ENCODE assay signal across 15 mouse cellular contexts in the genomic region with DNA sequence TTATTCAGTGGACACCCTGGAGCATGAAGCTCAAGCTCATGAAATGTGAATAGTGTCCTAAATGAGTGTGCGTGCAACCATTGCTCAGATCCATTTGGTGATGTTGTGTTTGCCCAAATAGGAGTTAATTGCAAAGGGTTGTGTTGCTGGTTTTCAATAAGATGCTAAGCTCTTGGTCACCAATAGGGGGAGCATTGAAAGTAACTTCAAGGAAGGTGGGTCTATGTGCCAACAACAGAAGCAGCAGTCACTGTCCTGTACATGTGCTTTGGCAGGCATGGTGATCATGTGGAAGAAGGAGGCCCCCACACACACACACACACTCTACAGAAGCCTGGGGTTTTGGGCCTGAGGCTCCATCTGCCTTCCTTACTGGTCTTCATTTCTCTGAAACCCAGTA.
DNase-seq lines count a peak whose midpoint lies in the region; ATAC-seq and TF ChIP-seq lines count a peak whose summit lies in the region.
"Had no signal": no experiment of that assay in that cellular context is flagged by ENCODE, and none has a peak within 500 bp of the region (broad histone marks: within the 10 kb centered on the region; RNA-seq: fewer than 3 reads in every experiment).

No protein-coding gene starts in this region.

- H3K27me3 ChIP-seq in kidney, adult 2 months (replicated peaks; ENCODE audit: control insufficient read depth, insufficient read depth, low read length), result no peaks in the 10 kb centered on the region
- no peaks in the 10 kb centered on the region for H3K27me3 ChIP-seq in kidney, embryonic 14.5 days (ENCODE audit: control insufficient read depth, insufficient read depth, low read length)
- no peaks in the 10 kb centered on the region for H3K27me3 ChIP-seq in midbrain, postnatal 0 days (ENCODE audit: insufficient read depth, low read length)
- no peaks in the 10 kb centered on the region for H3K27me3 ChIP-seq in midbrain, embryonic 16.5 days (ENCODE audit: control insufficient read depth, insufficient read depth, low read depth, low read length)
- no peaks in the 10 kb centered on the region for H3K27me3 ChIP-seq in midbrain, embryonic 14.5 days (ENCODE audit: control insufficient read depth, insufficient read depth, low read length)
- H3K27me3 ChIP-seq: midbrain, embryonic 13.5 days; neural tube, embryonic 12.5 days had no signal

- 0 out of 2 replicates have a peak, but pooled peaks have one; percentile 11 for TF ChIP-seq CTCF in kidney, adult 2 months (conservative IDR thresholded peaks at IDR 0.05; ENCODE audit: insufficient read depth, insufficient read length, low read depth, low read length)
- peak; percentile 32 for TF ChIP-seq CTCF in midbrain, postnatal 0 days (IDR thresholded peaks at IDR 0.05)
- peak; percentile 17; the same call in 1 of the 2 replicates for TF ChIP-seq CTCF in bone marrow macrophage, adult 2 months (IDR thresholded peaks at IDR 0.05; ENCODE audit: low read depth, low read length)

- 0 out of 2 replicates have a peak, but pooled peaks cover 3% of the 10 kb centered on the region for H3K4me1 ChIP-seq in kidney, adult 2 months (ENCODE audit: control insufficient read depth, insufficient read depth, low read length)
- H3K4me1 ChIP-seq in kidney, embryonic 14.5 days (ENCODE audit: control insufficient read depth, insufficient read depth, low read length), result no peaks in the 10 kb centered on the region
- H3K4me1 ChIP-seq in midbrain, postnatal 0 days (ENCODE audit: insufficient read depth, low read length), result no peaks in the 10 kb centered on the region
- H3K4me1 ChIP-seq in midbrain, embryonic 16.5 days (ENCODE audit: control insufficient read depth, insufficient read depth, low read length), result no peaks in the 10 kb centered on the region
- peaks cover 10% of the 10 kb centered on the region for H3K4me1 ChIP-seq in bone marrow macrophage, adult 2 months (ENCODE audit: control insufficient read depth, insufficient read depth, low read length)
- no peaks in the 10 kb centered on the region for H3K4me1 ChIP-seq in midbrain, embryonic 14.5 days (ENCODE audit: control insufficient read depth, insufficient read depth, low read length)
- H3K4me1 ChIP-seq: midbrain, embryonic 13.5 days; neural tube, embryonic 12.5 days had no signal

- no peak overlapping the region for H3K4me3 ChIP-seq in kidney, adult 2 months (ENCODE audit: insufficient read depth, low read depth, low read length)
- H3K4me3 ChIP-seq in kidney, embryonic 14.5 days (ENCODE audit: low read length), result no peak overlapping the region
- no peak overlapping the region for H3K4me3 ChIP-seq in midbrain, postnatal 0 days (ENCODE audit: low read depth, low read length)
- H3K4me3 ChIP-seq in midbrain, embryonic 16.5 days (ENCODE audit: low read depth, low read length), result no peak overlapping the region
- no peak overlapping the region for H3K4me3 ChIP-seq in bone marrow macrophage, adult 2 months (ENCODE audit: insufficient read depth, low read length)
- no peak overlapping the region for H3K4me3 ChIP-seq in midbrain, embryonic 14.5 days (replicated peaks; ENCODE audit: low read depth, low read length)
- H3K4me3 ChIP-seq: midbrain, embryonic 13.5 days; neural tube, embryonic 12.5 days had no signal

- ATAC-seq in kidney, embryonic 14.5 days (ENCODE audit: low FRiP score, low TSS enrichment), result no peak
- no peak for ATAC-seq in midbrain, postnatal 0 days (ENCODE audit: low FRiP score)
- ATAC-seq in midbrain, embryonic 16.5 days, result no peak
- no peak for ATAC-seq in midbrain, embryonic 14.5 days (ENCODE audit: low FRiP score, low TSS enrichment)
- ATAC-seq: forebrain, embryonic 14.5 days; hindbrain, embryonic 16.5 days; midbrain, embryonic 13.5 days had no signal

- TF ChIP-seq POLR2A in kidney, adult 2 months (IDR thresholded peaks at IDR 0.05; ENCODE audit: low read depth, low read length), result no peak
- TF ChIP-seq POLR2A in bone marrow macrophage, adult 2 months (IDR thresholded peaks at IDR 0.05; ENCODE audit: borderline replicate concordance, low read depth, low read length), result no peak

- H3K9ac ChIP-seq in kidney, embryonic 14.5 days (ENCODE audit: low read depth, low read length), result no peak overlapping the region
- H3K9ac ChIP-seq in midbrain, postnatal 0 days (replicated peaks; ENCODE audit: low read length, poor library complexity, severe bottlenecking), result no peak overlapping the region
- H3K9ac ChIP-seq in midbrain, embryonic 16.5 days (ENCODE audit: low read depth, low read length), result no peak overlapping the region
- no peak overlapping the region for H3K9ac ChIP-seq in midbrain, embryonic 14.5 days (replicated peaks; ENCODE audit: low read length)
- H3K9ac ChIP-seq: midbrain, embryonic 13.5 days; neural tube, embryonic 12.5 days had no signal

- no peak overlapping the region for H3K4me2 ChIP-seq in kidney, embryonic 14.5 days (replicated peaks; ENCODE audit: low read depth, low read length)
- no peak overlapping the region for H3K4me2 ChIP-seq in midbrain, postnatal 0 days (ENCODE audit: low read depth, low read length, poor library complexity, severe bottlenecking)
- no peak overlapping the region for H3K4me2 ChIP-seq in midbrain, embryonic 16.5 days (ENCODE audit: low read length)
- H3K4me2 ChIP-seq in midbrain, embryonic 14.5 days (ENCODE audit: low read length), result no peak overlapping the region
- H3K4me2 ChIP-seq: midbrain, embryonic 13.5 days; neural tube, embryonic 12.5 days had no signal

- no peak overlapping the region for H3K27ac ChIP-seq in kidney, adult 2 months (ENCODE audit: insufficient read depth, low read depth, low read length)
- no peak overlapping the region for H3K27ac ChIP-seq in kidney, embryonic 14.5 days (ENCODE audit: low read depth, low read length)
- no peak overlapping the region for H3K27ac ChIP-seq in midbrain, postnatal 0 days (ENCODE audit: low read depth, low read length)
- H3K27ac ChIP-seq in midbrain, embryonic 16.5 days (ENCODE audit: low read length), result no peak overlapping the region
- H3K27ac ChIP-seq in bone marrow macrophage, adult 2 months (ENCODE audit: insufficient read depth, low read depth, low read length), result no peak overlapping the region
- H3K27ac ChIP-seq in midbrain, embryonic 14.5 days (replicated peaks; ENCODE audit: low read depth, low read length), result no peak overlapping the region
- H3K27ac ChIP-seq: midbrain, embryonic 13.5 days; neural tube, embryonic 12.5 days had no signal

- WGBS in kidney, adult 2 months, result 97% methylated on average over 1 of the region's 1 CpGs
- WGBS in kidney, embryonic 14.5 days, result 83% methylated on average over 1 of the region's 1 CpGs
- 89% methylated on average over 1 of the region's 1 CpGs for WGBS in midbrain, postnatal 0 days
- WGBS in midbrain, embryonic 16.5 days, result 97% methylated on average over 1 of the region's 1 CpGs
- 91% methylated on average over 1 of the region's 1 CpGs for WGBS in midbrain, embryonic 14.5 days

- H3K9me3 ChIP-seq in kidney, embryonic 14.5 days (ENCODE audit: control insufficient read depth, low read length), result no peaks in the 10 kb centered on the region
- no peaks in the 10 kb centered on the region for H3K9me3 ChIP-seq in midbrain, postnatal 0 days (ENCODE audit: low read length)
- no peaks in the 10 kb centered on the region for H3K9me3 ChIP-seq in midbrain, embryonic 16.5 days (replicated peaks; ENCODE audit: control insufficient read depth, low read length, poor library complexity, severe bottlenecking)
- H3K9me3 ChIP-seq in midbrain, embryonic 14.5 days (ENCODE audit: control insufficient read depth, low read length), result no peaks in the 10 kb centered on the region
- H3K9me3 ChIP-seq: midbrain, embryonic 13.5 days; neural tube, embryonic 12.5 days had no signal

- no peaks in the 10 kb centered on the region for H3K36me3 ChIP-seq in kidney, adult 2 months (ENCODE audit: control insufficient read depth, insufficient read depth, low read length)
- H3K36me3 ChIP-seq in kidney, embryonic 14.5 days (ENCODE audit: control insufficient read depth, insufficient read depth, low read length), result no peaks in the 10 kb centered on the region
- no peaks in the 10 kb centered on the region for H3K36me3 ChIP-seq in midbrain, postnatal 0 days (ENCODE audit: insufficient read depth, low read length)
- H3K36me3 ChIP-seq in midbrain, embryonic 16.5 days (ENCODE audit: control insufficient read depth, insufficient read depth, low read length), result no peaks in the 10 kb centered on the region
- H3K36me3 ChIP-seq in midbrain, embryonic 14.5 days (ENCODE audit: control insufficient read depth, insufficient read depth, low read length), result no peaks in the 10 kb centered on the region
- H3K36me3 ChIP-seq: midbrain, embryonic 13.5 days; neural tube, embryonic 12.5 days had no signal

- no peak for DNase-seq in kidney, adult 2 months
- no peak for DNase-seq in midbrain, postnatal 0 days (ENCODE audit: low spot score)
- DNase-seq in midbrain, embryonic 14.5 days, result no peak
- DNase-seq in cerebellum, adult 18-20 months, result no peak
- DNase-seq: cerebellum, adult 11-12 months; heart, adult 18-20 months; lung, postnatal 4 days; right cerebral cortex, postnatal 25 days had no signal
